Mouse (Mus musculus) small intestine, adult 10 weeks (tissue): Measurements from ENCODE around the gene Otx2. TPM values are rescaled to one million over a fixed set of nuclear protein-coding genes. Genes with fewer than 3 reads are reported as not detected.

Source experiments
- polyA plus RNA-seq: library from polyadenylated mRNA; stranded (reverse); fragments of 350-450 nt; fragmentation: Illumina TruSeq; extraction: RNeasy Lipid Tissue Mini Kit (QIAGEN cat#74804); gene quantifications from one replicate; pipeline ENCODE4 v1.2.3, GENCODE M21; 2014; ENCODE audit warnings: low replicate concordance

The Otx2 gene
- not detected for polyA plus RNA-seq

GRCm38 (mm10) chr14:48673541-48673940 lies at the start of gene Otx2:
Gene Otx2, minus strand, starts transcription at chr14:48673819.

Other genes with a start within 250 kb of the Otx2 start
- 19.7 TPM for gene Tmem260, start 227.7 kb downstream of the Otx2 start, polyA plus RNA-seq